Mouse (Mus musculus) T-cell, adult 2 months (primary cell): ENCODE data around the gene Tceanc2.

ENCODE experiments used
- DNase-seq: peaks from one replicate; pipeline ENCODE4 v3.0.0; 2022; ENCODE audit warnings: low spot score

Tceanc2 gene

DNA sequence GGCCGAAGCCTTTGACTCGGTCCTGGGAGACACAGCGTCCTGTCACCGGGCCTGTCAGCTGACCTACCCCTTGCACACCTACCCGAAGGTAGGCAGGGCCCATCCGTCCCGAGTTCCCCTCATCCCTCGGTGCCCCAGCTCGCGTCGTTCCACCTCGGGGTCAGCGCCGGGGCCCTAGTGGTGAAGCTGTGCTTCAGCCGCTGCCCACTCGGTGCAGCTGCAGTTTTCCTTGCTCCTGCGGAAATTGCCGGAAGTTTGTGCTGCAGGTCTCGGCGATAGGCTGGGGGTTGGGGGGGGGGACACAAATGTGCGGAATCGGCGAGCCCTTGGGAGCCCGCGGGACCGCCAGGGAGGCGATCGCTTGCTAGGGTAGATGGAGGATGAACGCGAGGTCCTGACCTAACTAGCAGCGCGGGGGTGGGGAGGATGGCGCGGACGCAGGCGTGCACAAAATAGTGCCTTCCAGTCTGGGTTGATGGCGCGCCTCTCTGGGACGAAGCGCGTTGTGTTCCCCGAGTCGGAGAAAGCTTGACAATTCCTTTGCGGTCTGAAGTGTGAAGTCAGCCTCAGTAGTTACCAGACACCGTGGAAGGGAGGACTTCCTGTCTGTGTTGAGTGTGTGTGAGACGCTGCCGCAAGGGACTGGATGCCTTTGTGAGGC, at the start of gene Tceanc2:
Tceanc2 (minus strand) TSS at position 287 of the 661 bp plus-strand sequence.
- DNase-seq = peak; percentile 77

DNA sequence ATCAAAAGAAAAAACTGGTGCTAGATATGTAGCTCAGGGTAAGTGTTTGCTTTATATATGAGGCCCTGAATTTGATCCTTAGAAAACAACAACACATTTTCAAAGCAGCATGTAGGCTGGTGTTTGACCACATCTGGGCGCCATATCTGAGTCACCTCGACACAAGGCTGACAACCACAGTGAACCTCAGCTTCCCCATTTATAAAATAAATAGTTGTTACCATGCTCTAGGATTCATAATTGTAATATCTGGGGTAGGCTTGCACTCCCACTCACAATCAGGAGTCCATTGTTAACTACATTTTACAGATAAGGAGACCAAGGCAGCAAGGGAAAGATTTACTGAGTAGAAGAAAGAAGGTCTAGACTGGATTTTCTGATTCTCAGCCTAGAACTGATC, 47.4 kb upstream of the Tceanc2 start:
- DNase-seq = no peak

DNA sequence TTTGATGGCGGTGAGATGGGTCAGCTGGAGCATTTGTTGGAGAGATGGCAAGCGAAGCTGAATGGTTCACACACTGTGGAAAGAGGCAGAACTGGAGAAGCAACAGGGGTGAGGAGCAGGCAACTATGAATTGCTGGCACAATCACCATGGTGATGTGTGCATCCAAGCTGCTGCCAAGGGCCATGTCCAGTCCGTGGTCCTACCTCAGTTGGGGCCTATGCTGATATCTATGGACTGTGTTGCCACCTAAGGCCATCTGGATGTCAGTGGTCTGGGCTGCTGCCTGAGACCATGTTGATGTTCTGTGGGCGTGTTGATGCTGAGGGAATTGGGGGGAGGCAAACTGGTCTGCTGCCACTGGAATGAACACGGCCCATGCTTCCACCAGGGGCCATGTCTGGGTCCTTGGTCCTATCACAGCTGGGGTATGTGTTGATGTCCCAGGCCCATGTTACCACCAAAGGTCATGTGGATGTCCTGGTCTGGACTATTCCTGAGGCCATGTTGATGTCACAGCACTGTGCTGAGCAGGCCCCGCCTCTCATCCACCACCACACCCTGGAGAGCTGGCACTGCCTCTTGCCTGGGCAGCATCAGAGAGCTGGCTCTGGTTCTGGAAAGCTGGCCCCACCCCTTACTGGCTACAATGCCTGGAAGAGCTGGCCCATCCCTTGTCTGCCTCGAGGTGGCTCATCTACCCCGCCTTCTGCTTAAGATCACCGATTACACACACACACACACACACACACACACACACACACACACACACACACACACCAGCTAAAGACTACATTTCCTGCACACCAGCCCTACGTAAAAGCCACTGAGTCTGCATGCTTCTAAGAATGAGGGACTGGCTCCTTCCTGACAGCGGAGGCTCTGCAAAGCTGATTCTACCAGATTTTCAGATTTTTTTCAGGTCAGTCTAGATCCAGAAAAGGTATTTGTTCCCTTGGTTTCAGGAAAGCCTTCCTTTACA, 44.6 kb upstream of the Tceanc2 start:
- DNase-seq = peak; percentile 59

DNA sequence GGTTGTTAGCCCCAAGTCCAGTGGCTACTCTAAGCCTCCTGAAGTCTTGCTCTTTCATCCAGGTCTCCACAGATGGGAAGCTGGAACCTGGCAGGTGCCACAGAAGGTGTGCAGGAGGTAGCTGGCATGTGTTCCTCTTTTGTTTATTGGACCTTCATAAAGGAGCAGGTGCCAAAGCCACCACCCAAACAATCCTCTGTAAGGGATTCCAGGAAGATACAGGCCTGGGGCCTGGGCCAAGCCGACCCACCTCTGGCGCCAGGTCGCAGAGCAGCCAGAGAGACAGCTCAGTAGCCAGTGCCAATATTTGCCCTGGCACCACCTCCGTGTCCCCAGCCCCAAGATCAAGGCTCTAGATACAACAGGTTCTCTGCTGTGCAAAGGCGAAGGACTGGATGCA, 42.6 kb upstream of the Tceanc2 start:
- DNase-seq = no peak

DNA sequence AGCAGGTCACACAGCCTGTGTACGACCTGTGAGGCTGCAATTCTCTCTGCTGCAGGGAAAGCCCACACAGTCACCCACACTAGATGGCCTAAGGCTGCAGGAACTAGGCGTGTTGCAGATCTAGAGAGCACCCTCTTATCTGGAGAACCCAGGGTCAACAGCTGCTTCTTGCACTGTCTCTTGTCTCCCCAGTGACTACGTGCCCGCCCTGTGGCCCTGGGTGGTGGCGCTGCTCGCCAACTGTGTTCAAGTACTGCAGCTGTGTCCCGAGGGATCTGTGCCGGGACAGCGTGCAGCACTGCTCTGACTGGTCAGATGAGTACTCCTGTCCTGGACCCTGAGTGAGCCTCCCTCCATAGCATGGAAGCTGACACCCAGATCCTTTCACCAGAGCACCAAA, 38.7 kb upstream of the Tceanc2 start:
- DNase-seq = no peak

DNA sequence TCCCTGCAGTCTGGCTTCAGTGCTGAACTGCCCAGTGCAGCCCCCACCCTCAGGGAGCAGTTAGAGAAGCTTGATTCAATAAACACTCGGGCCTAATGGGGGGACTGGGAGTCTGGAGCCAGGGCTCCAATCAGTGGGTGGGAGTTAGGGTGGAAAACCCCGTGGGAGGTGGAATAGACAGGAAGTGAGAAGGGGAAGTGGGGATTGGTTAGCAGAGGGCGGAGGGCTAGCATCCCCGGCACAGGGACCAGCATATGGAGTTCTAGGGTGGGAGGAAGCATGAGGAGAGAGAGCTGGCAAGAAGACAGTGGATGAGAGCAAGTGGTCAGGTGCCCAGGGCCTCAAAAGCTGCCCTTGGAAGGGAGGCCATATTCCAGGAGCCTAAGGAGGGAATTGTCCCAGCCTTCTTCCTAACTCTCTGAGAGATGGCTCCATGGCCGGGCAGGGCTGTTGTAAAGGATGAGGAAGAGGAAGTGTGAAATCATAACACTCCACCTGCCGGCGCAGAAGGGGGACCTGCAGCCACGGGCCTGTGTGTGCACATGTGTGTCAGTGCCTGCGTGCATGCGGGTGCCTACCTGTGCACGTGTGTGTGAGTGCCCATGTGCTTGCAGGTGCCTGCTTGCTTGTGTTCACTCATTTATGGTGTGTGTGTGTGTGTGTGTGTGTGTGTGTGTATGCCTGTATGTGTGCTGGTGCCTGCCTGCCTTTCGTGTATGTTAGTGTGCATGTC, 34.5 kb upstream of the Tceanc2 start:
- DNase-seq = no peak

DNA sequence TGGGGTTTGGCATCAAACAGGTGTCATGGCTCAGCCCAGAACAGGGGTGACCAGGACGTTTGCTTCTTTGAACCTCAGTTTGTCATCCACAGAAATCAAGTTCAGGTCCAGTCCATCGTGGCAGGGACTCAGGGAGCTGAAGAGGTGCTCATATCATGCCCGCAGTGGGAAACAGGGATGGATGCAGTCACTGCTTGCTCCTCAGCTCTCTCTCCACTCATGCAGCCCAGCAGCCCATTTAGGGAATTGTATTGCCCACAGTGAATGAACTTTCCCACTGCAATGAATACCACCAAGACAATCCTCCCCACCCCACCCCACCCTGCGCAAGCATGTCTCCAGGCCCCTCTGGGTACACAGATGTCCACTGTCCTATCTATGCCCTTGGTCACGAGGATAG, 33.0 kb upstream of the Tceanc2 start:
- no peak for DNase-seq

DNA sequence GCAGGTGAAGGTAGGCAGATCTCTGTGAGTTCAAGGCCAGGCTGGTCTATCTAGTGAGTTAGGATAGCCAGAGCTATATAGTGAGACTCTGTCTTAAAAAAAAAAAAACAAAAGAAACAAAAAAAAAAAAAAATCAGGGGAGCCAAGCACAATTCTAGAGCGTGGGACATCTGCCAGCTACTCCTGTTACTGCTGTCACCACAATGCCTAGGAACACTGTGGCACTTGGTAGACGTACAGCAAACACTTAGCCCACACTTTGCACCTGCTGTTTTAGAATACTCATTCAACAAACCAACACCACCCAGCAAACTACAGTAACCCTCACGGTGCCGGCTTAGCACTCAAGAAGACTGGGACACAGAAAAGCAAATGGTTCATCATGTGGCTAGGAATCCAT, 32.5 kb upstream of the Tceanc2 start:
- no peak for DNase-seq

DNA sequence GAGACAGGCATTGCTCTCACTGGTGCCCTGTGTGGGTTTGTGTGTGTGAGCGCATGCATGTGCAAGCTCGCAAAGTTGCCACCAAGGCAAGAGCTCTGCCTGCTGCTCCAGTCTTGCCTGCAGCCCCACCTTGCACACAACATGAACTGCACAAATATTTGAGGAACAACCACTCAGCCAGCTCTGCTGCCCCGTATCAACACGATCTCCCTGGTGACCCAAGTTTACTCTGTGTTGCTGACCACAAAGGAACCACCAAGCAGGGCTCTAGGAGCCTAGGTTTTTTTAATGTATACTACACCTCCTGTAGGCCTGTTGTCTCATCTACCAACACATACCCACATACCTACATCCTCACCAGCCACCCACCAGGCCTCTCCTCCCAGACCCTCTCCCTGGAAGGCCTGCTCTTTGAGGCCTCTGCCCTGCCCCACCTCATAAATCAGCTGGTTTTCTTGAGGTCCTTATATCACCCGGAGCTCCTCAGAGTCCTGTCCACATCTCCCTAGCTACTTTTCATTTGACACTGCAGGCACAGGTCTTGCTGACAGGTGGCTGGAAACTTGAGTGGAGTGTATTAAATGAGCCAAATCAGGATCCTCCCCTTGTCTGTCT, 31.7 kb upstream of the Tceanc2 start:
- DNase-seq = no peak

DNA sequence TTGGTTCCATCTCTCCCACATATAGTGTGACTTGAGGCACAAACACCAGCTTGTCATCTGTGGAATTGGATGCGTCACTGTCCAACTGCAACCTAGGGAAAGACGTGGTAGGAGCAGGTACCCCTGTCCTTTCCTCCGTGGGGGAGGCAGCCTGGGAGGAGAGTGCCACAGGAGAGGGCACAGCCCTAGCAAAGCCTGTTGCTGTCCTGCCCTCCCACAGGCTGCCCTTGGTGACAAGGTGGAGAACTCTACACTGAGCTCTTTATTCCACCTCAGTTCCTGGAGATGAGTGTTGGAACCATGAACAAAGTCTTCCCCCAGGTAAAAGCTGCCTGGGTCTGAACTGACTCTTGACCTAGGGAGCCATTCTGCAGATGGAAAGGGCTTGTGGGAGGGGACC, 30.0 kb upstream of the Tceanc2 start, which contains the start of gene Ldlrad1:
Ldlrad1 (plus strand) TSS at position 301 of the 400 bp plus-strand sequence.
- DNase-seq = no peak

DNA sequence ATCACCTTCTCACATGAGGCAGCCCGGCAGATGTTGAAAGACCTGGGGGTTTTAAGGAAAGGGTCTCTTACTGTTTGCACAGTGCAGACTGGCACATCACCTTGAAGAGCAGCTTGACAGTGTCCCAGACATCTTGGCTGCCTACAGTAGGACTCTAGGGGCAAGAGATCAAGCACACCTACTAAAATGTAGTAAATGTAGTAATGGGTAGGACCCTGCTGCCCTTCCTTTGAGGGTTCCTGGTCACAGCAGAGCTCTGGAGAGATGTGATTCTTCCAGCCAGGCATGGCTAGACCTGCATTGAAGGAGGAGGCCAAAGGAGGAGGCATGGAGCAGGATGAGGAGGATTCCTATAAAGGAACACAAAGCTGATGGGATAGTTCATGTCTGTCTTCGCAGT, 28.1 kb upstream of the Tceanc2 start:
- DNase-seq = no peak

DNA sequence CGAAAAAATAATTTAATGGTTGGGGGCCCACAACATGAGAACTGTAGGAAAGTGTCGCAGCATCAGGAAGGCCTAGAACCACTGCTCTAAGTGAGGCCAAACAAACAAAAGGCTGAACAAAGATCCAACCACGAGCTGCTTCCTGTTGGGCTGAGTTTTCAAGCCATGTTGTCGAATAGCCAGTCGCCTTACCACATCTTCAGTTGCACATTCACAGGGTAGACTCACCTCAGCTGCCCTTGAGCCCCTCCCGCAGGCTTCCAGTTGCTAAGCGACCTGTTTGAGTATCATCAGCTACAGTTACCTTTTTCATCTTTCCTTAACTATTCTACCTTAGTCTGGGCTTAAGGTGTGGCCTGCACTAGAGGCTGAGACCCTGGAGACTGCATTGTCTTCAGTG, 24.1 kb upstream of the Tceanc2 start:
- peak; percentile 73 for DNase-seq

DNA sequence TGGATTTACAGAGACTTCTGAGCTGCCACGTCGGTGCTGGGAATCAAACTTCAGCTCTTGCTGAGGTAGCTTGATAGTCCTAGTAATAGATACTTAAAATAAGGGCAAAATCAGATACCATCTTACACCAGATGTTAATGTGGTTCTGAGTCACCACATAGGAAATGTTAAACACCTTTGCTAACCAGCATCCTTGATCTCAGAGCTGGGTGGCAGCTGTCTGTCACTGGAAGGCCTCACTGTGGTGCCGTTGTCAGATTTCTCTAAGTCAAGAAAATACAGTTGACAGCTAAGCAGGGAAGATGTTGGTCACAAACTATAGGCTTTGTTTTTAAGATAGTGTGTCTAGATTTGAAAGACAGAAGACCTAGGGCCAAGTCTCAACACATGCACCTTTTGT, 22.9 kb upstream of the Tceanc2 start:
- peak; percentile 64 for DNase-seq

DNA sequence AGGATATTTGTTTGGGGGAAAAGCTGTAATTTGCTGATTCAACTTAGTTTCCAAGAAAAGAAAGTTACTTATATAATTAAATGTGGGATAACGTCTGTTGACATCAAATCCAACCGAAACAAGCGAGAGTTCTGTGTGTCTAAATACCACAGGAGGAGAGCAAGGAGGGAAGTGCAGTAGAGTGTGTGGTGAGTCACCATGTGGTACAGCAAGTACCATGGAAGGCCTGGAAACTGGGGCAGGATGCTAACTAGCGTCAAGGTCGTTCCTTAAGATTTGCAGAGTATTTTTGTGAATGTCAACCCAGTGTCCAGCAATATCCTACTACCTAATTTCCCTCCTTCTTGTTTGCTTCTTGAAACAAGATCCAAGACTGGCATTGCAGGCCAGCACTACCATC, 19.2 kb upstream of the Tceanc2 start:
- DNase-seq = no peak

DNA sequence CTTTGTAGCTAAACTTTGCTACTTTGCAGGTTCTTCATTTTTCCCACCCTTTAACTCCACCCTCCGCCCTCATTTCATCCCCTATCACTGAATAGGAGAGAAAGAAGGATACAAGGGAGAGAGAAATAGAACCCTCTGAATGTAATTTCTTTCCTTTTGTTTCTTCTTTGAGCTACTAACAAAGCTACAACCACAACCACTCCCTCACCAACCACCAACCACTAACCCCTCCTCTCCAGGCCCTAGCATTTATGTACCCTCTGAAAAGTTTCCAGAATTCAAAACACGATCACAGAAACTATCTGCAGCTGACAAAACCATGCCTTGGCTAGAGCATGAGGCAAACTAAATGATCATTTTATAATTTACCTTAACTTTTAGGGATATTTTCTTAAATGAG, 17.5 kb upstream of the Tceanc2 start:
- peak; percentile 23 for DNase-seq

DNA sequence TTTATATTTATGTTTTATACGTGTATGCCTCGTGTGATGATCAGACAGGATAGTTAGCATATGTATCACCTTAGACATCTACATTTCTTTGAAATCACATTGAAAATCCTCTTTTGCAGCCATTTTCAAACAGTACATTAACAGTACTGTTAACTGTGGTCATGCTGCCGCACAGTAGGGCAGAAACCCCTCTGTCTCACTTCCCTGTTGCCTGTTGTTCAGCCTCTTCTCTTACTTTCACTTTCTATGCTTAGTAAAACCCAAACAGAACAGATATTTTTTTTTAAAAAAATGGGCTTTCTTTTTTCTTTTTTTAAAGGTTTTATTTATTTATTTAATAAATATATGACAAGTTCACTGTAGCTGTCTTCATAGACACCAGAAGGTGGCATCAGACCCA, 14.9 kb upstream of the Tceanc2 start:
- DNase-seq = no peak

DNA sequence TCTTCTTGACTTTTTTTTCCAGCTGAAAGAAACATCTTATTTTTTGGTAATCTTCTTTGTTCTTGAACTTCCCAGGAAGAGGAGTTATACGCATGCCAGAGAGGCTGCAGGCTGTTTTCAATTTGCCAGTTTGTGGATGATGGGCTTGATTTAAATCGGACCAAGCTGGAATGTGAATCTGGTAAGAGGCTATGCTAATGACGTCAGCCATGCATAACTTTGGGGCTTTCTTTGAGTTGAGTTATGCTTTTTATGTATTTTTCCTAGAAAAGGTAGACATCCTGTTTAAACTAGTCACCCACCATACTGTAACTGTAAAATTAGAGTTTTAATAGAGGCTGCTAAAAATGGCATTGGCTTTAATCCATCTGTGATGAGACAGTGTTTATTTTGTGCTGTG, 6.8 kb upstream of the Tceanc2 start:
- DNase-seq = no peak

DNA sequence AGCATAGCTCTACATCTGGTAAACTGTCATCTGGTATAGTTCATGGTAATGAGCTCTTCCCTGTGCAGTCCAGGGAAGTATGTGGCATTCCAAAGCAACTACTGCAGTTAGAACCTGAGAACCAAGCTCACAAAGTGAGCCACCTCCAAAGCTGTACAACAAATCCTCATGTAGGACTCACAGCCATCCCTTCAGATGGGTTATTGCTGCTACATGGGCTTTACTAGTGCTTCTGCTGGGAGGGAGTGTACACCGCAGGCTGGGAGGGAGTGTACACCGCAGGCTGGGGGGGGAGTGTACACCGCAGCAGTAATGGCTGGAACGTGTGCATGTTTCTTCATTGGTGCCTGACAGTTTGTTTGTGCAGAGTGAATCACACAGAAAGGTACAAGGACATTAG, 4.3 kb upstream of the Tceanc2 start:
- DNase-seq = peak; percentile 10

DNA sequence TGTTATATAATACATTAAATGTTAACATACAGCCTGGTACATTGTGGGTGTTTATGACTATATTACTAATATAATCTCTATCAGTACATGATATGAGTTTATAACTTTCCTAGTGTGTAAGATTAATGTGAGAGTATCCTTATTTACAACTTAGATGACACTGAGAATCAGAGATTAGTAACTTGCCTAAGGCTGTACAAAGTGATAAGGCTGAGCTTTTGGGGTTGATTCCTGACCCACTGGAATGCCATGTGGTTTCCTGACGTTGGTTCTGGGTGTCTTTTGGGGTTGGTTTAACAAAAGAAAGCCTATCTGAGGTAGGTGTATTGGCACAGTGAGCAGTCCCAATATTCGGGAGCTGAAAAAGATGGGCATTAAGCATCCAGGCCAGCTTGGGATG, 3.9 kb upstream of the Tceanc2 start:
- DNase-seq = no peak

DNA sequence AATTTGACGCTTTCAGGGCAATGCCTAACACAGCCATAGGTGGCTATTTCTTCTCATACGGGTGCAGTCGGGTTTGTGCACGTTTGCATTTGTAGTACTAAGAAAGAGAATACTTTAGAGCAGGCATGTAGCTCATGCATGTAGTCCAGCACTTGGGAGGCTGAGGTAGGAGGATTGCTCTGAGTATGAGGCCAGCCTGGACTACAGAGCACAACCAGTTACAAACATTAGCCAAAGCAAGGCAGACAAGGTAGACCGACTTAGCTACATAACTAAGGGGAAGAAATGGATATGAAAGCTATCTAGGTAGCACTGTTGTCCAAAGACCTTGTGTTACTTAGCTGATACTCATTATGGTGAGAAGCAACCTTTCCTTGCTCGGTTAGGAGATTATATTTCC, 3.0 kb upstream of the Tceanc2 start:
- no peak for DNase-seq

DNA sequence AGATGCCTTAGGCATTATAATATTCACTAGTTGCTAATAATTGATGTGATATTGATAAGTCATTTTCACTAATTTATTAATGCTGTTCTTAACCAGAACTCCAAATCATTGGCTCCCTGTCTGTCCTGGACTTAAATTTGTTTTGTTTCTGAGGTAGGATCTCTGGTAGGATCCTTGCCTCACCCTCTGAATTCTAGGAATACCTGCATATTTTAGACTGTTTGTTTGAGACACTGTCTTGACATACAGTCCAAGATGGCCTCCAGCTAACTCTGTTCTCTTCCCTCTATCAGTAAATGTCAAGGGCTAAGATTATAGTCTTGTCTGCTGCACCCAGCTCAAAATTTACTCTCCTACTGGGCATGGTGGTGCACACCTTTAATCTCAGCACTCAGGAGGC, 1.8 kb upstream of the Tceanc2 start:
- DNase-seq = no peak

DNA sequence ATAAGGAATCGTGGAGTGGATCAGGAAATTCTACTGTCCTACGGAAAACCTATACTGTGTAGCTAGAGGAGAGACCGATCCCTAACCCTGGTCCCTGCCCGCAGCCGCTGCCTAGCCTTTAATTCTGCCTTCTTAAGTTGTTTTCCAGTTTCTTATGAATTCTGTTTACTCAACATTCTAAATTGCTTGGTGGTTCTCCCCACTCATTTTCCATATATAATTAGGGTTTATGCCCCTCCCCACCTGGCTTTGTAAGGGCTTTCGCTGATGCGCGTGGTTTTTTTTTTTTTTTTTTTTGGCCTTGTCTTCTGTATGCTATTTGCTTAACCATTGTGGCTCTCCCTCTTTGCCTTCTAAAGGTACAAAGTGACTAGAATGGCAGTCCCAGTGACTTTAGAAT, 645 bp upstream of the Tceanc2 start:
- DNase-seq = no peak
